Mouse (Mus musculus): Measurements from ENCODE around the gene Ddr2. TPM values are rescaled to one million over a fixed set of nuclear protein-coding genes. Genes with fewer than 3 reads are reported as not detected.
"Not testable (repeated sequence)": the region's sequence is repeated elsewhere in the genome, so short reads cannot be mapped to it uniquely, and the experiment has no call there.

Gene Ddr2
- total RNA-seq, 4 experiments from 2014 or later, result 18.9 to 24.8 (median 23.2) TPM

DNA sequence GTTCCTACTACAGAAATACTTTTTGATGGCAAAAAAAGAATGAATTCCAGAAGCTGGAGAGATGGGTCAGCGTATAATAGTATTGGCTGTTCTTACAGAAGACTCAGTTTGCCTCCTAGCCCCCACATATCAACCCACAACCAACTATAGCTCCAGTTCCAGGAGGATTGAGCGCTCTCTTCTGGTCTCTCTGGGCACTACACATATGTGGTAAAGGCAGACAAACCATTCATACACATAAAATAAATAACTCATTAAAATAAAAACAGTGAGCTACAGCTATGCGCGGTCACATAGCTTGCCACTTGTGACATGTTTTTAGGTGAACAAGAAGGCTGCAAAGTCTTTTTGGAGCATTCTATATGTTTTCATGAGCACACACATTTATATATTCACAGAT lies 71.2 kb downstream of the Ddr2 start:
- no peak for DNase-seq (ENCODE audit: low spot score)

DNA sequence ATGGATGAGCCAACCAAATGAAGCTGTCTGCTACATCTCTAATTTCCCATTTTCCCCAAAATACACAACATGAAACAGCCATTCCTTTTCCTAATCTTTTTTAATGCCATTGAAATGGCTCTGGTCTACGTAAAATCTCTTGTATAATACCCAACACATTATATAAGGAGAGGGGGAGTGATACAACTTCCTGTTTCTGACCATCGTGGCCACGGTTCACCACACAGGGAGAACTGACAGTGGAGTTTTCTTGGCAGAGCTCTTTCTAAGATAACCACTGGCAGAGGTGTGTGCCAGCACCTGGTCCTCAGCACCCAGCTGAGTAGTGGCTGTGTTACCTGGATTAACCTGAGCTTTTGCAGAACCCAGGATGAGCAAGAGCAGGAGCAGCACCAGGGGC lies 75.0 kb downstream of the Ddr2 start:
- no peak for DNase-seq (ENCODE audit: low spot score)

DNA sequence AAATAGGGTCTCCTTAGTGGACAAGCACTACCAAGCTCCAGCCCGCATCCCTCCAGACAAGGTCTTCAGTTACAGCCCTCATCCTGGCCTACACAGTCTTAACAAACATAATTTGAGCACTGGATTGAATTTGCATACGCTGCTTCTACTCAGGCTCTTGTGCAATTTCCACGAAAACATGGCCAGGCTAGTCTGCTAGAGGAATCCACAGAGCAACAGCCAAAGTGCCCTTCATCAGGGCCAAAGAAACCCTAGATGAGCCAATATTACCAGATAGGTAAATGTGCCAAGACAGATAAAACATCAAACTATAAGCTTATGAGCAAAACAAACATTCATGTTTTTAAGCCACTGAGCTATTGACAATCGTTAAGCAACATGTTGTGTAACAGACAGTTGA lies 75.6 kb downstream of the Ddr2 start:
- no peak for DNase-seq (ENCODE audit: low spot score)

DNA sequence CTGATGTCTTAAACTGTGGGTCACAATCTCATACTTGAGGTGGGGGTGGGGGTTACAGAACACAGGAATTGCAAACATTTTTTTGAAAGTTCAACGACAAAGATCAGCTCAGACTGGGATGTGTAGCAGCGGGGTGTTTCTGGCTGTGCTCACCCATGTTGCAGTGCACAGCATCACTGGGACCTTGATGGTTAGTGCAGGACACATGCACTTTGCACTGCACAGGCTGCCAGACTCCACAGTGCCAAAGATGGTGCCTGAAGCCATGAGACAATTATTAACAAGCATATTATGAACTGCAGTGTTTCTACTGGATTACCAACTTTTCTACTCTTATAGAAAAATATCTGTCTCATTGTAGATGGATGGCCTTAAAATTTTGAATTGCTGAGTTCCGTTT lies 78.9 kb downstream of the Ddr2 start:
- DNase-seq (ENCODE audit: low spot score), result no peak

DNA sequence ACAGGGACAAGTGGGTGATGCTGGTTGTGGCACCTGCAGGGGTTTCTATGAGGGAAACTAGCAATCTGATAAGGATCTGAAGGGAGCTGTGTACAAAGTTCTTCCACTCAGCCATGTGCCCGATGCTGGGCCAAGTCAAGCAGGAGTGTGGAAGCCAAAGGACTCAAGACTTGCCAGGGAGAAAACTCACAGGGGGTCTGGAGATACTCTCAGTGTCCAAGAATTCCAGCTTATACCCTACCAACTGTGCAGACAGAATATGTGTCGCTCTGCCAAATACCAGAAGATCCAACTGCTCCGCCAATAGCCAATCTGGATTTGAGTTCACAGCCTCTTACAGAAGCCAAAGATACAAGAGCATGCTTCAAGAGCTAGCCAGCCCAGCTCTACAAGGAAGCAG lies 95.8 kb downstream of the Ddr2 start:
- no peak for DNase-seq (ENCODE audit: low spot score)

DNA sequence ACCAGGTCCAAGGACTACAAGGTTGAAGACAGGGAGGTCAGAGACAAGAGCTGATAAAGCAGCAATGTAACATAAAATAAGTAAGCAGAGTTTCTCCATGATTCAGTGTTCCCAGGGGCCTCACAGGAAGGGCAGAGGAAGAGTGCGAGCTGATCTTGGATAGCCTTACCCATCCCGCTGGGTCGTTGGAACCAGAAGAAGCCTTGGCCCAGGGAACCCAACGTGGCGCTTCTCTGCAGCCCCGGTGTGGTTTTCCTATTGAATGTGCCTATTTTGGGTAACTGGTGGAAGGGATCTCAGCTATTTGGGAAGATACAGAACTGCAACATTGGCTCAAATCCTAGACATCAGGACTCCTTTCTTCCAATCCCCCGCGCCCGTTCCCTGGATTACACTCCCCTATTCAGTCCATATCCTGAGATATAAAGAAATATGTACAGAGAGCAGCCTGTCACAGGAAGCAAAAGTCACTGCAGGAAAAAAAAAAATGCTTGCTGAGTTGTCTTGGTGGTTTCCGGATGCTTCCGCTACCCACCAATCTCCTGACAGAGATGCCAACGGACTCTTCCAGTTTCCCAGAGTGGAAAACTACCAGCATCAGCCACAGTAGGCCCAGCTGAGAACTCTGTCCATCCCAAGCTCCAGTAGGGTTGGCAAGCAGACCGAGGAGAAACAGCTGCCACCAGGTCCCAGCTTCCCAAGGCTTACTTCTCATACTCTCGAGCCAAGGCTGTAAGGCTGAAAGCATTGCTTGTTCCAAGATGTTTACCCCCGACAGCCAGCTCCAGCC lies 99.7 kb downstream of the Ddr2 start:
- peak; percentile 52 for DNase-seq (ENCODE audit: low spot score)

DNA sequence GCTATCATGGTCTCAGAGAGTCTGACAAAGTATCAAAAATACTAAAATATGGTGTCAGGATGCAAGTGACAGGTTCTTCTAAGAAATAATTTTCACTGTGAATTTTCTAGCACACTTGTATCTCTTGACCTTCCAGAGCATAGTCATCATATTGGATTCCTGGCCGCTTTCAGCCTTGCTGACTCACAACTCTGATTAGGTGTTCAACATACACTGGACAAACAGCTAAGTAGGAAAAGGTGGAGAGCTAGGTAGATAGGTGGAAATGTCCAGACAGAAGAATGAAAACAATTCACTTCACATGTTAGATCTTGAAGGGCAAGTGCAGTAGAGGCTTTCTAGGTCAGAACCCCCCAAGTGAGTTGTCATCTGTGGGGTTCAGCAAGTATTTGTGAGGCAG lies 101.3 kb downstream of the Ddr2 start:
- no peak for DNase-seq (ENCODE audit: low spot score)

DNA sequence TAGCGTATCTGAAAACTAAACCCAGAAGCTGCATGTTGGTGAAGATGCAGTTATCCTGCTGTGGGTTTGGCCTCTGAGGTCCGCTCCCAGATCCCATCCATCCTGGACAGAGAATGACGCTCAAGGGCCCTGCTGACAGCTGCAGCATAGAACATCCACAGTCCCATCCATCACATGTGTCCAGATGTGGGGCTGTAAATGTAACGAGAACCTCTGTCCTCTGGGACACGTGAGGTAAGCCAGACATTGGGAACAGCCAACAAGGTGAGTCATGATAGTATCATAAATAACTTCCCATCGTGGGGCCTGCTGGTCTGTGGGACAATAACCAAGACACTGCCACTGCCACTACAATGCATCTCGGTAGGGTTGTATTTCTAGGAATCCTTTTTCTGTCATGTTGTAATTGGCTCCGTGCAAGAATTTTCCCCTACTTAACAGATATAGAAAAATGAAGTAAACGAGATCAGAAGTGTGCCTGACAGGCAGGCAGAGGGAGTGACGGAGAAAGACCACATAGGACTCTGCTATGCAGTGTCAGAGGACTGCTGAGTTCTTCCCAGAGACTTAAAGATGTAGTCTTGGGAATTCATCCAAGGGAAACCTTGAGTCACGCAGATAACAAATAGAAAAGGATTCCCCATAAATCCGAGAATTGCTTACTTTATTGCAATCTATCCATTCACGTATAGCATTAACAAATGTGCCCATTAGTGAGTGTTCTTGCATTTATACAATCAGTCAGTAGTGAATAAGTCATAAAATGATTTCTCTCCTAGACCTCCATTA lies 101.9 kb downstream of the Ddr2 start:
- no peak for DNase-seq (ENCODE audit: low spot score)

DNA sequence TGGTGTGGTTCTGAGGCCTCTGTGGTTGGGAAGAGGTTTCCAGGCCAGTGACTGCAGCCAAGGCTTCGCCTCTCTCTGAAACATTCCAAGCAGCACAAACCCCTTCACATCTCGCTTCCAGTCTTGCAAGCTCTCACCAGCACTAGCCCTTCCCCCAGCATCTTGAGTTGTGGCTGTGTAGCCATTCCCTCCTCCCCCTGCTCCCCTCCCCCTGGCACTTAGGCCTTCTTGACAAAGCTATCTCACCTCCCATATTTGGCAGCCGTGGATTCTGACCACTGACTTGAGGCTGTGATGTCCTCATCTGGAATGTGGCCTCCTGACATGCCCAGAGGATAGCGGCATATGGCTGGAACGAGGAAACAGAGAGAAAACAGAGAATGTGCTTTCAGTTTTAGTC lies 104.0 kb downstream of the Ddr2 start:
- peak; percentile 16 for DNase-seq (ENCODE audit: low spot score)

DNA sequence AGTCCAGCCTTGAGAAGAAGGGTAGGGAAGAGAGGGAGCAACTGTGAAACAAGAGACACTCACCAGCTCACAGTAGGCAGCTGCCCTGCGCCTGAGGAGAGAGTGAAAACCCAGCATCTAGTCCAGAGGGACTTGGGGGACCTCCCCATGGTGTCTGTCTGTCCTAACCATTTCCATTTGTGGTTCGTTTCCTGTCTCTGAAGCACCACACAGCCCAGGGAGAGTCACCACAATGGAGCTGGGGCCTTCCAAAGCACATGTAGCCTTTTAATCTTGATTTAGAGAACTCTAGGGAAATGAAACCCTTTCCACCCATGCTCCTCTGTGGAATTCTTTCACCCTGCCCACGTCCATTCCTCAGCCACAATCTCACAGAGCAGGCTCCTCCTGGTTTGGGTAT lies 105.3 kb downstream of the Ddr2 start:
- DNase-seq (ENCODE audit: low spot score), result no peak

DNA sequence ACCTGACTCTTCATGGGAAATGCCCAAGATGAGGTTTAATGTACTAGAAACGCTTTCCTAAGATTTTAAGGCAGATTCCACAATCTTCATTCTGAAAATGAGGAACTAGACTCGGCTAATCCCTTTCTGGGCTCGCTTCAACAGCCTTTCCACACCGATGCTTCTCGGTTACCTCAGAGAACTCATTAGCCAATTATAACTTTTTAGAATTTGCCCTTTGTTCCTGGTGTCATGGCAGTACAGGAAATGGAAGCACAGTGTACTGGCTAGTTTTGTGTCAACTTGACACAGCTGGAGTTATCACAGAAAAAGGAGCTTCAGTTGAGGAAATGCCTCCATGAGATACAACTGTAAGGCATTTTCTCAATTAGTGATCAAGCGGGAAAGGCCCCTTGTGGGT lies 116.7 kb downstream of the Ddr2 start:
- not testable (repeated sequence) for DNase-seq (ENCODE audit: low spot score)

DNA sequence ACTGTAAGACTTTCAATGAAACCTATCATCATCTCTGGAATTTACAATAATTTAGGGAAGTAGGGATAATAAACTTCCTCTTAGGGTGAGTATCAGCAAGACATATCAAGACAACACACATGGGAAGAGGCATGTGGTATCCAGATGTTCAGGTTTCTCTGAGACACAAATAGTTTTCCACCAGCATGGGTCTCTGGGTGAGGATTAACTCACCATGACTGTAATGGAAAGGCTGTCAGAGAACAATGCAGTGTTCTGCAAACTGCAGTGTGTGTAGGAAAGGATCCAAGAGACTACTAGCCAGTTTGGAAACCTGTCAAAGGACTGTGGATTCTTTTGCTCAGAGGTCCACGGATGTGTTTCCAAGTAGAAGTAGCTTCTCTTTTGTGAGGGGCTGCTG lies 124.4 kb downstream of the Ddr2 start:
- peak; percentile 31 for DNase-seq (ENCODE audit: low spot score)

DNA sequence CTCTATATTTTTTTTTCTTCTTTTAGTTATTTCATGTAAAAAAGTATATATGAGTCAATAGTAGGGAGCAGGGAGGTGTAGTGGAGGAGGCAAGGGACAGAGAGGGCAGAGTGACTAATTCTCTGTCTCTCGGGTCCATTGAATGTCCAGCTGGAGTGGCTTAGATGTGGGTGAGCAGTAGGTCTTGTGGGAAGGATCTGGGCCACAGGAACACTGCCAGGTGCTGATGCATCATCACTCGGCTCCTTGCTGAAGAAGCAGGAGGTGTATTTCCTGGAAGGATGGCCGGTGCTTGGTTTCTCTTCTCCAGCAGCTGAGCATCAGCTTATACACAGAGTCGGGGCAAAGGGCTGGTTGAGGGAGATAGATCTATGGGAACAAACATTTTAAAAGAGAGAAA lies 132.9 kb downstream of the Ddr2 start:
- no peak for DNase-seq (ENCODE audit: low spot score)

DNA sequence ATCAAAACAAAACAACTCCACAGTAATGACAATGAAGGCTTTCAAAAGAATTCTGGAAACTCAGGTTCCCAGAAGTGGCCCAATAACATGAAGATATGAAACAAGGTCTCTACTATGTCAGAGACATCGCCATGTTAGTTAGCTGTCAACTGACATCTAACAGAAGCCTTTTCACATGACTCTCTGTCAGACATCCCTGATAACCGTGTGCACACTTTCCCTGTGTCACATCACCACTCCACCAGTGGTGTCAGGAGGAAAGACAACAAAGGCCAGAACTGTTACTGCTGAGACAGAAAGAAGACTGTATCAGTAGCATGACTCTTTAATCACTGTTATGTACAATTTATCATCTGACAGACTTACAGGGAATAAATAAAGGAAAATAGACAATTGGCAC lies 138.6 kb downstream of the Ddr2 start:
- no peak for DNase-seq (ENCODE audit: low spot score)

DNA sequence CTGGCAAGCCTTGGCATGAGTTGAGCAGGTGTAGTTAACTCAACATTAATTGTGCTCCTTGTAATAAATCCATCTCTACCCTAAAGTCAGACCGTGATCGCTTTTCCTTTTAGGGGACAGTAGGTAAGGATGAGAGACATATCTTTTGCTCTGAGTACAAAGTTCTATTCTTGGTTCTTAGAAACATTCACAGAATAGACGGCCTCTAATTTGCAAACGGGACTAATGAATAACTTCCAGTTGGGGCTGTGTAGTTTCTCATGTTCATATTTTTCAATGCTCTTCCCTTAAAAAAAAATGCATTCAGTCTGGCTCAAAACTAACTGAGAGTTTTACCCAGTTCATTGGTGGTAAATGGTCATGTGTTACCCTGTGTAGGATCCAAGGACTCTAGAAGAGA lies 139.6 kb downstream of the Ddr2 start:
- DNase-seq (ENCODE audit: low spot score), result no peak

DNA sequence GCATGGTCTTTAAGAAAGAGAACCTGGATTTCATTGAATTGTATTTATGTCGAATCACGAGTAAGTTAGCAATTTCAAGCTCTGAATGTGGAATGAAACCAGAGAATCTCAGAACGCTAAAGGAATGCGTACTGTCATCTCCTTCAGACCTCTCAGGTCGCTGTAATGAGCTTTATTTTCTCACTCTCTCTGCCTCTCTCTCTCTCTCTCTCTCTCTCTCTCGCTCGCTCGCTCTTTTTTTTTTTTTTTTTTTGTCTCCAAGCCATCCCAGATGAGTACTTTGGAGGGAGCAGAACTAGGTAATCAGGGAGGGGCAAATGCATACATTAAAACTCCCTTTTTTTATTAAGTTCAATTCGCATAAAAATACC lies 141.1 kb downstream of the Ddr2 start:
- DNase-seq (ENCODE audit: low spot score), result no peak

DNA sequence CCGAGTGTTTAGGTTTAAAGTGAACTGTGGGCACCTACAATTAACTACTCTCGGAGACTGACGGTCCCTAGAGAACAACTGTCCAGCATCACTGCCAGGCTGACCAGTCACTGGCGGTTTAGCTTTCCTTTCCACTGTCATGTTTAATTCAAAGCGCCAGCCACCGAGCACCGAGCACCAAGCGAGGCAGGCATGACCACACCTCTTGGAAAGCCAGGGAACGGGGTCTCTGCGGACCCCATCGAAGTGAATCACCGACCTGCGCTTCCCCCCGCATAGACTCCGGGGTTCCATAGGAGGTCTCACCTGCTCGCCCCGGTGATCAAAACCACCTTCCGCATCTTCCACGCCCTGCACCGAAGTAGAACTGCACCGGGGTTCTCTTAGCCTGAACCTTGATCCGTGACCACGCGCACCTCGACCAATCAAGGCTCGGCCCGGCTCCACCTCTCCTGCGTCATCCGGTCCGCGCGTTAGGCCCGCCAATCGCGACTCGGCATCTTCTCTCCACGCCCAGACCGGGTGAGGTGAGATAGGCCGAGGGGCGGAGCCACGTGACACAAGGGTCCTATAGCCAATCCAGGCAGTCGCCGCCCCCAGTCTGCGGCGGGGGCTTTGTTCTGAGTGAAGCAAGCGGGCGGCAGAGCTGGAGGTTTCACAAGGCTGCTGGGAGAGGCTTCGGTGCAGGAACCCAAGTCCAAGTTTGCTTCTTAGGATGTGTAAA lies 141.6 kb downstream of the Ddr2 start, which contains the start of gene Hsd17b7:
Gene Hsd17b7 (minus strand): TSS at position 450 of the 724 bp plus-strand sequence.
- peak; percentile 97 for DNase-seq (ENCODE audit: low spot score)

DNA sequence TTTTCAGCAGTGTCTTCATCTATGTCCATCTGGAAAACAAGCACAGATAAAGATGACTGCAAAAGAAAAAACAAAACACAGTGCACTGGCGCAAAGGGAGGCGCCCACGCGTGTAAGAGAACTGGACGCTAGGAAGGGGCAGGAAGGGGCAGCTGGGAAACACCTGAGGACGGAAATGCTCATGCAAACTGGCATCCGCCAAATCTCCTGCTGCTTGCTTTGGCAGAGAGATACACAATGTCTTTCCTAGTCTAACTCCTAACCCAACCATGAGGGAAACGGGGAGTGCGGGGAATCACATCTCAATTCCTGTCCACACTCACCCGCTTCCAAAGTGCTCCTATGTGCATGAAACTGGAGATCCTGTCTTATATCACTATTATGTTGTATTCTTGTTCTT lies 157.5 kb downstream of the Ddr2 start:
- no peak for DNase-seq (ENCODE audit: low spot score)

DNA sequence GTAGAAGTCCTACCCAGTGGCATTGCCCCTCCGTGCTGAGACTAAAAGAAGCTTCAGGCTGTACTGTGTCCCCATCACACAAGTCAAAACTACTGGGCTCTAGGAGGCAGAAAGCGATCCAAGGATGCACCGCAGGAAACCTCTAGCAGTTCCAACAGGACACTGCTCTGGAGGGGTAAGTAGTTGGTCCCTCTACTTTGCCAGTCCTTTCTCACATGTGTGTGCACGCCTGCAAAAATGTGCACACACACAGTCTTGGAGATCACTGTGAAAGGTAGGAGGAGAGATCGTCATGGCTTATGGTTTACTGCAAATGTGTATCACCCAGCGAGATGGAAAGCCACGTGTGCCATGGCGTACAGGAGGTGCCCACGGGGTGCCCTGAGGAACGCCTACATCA lies 157.9 kb downstream of the Ddr2 start:
- no peak for DNase-seq (ENCODE audit: low spot score)

DNA sequence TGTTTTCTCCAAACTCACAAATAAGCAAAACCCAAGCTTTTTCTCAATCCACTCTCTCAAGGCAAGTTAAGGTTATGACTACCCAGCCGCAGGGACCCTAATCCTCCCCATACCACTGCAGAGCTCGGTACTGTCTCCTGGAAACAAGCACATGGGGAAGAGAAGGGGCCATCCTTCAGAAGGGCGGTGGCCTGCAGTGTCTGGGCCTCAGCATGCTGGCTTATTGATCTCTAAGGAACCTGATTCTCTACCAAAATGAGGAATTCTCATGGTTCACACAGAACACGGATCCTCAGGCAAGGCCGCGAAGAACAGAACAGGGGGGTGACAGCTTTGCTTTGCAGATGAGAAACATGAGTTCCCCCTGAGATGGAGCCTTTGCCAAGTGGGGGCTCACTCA lies 159.0 kb downstream of the Ddr2 start:
- no peak for DNase-seq (ENCODE audit: low spot score)

DNA sequence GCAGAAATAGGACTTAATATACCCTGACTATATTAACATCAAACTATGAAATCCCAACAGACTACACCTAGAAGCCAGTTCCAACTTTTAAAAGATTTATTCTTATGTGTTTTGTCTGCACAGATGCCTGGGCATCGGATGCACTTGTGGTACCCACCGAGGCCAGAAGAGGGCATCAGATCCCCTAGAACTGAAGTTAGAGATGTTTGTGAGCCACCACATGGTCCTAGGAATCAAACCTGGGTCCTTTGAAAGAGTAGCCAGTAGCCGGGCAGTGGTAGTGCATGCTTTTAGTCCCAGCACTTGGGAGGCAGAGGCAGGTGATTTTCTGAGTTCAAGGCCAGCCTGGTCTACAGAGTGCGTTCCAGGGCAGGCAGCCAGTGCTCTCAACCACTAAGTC lies 159.9 kb downstream of the Ddr2 start:
- no peak for DNase-seq (ENCODE audit: low spot score)

DNA sequence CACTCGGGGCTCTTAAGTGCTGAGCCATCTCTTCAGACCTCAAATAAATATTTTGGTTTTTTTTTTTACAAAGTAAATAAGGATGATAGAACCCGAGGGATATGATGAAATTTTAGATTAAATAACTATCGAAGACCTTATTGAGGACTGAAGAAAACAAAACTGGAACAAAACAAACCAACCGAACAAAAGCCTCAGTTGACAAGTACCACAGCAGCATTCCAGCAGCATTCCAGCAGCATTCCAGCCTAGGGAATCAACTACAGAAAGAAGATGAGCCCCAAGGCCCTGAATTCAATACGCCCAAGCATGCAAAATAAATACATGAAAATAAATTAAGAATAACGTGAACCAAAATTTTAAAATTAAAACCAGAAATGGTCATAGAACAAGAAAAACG lies 160.6 kb downstream of the Ddr2 start:
- no peak for DNase-seq (ENCODE audit: low spot score)

DNA sequence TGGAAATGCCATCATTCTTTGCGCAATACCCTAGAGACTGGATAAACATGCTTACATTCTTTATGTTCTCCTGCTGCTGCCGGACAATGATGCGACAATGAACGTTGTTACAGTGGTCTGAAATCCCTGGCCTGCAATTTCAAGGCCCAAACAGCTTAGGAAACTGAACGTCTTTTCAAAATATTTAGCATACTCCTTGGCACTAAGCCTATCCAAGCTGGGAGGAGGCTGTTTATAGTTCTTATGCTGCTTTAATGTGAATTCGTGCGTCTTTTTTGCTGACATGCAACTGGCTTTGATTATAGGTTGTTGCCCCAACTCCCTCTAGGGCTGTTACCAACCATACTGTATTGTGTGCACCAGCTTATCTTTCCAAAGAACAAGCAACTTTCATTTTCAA lies 161.7 kb downstream of the Ddr2 start:
- no peak for DNase-seq (ENCODE audit: low spot score)
